Mouse (Mus musculus) heart, postnatal 0 days (tissue): Measurements from ENCODE around the gene Irf3.

Experiments
- CTCF ChIP-seq: IDR thresholded peaks from 2 replicates; pipeline ENCODE4 v1.5.1; 2016; ENCODE audit warnings: antibody characterized with exemption, control low read depth, low read depth
- EP300 ChIP-seq: IDR thresholded peaks from 2 replicates; pipeline ENCODE4 v1.6.1; 2016; ENCODE audit warnings: antibody characterized with exemption, low read depth

- TF ChIP-seq EP300 (no peak), CTCF (no peak)
Observed at GRCm38 (mm10) chr7:45045741-45046140, 48.3 kb downstream of the Irf3 start.
